Mouse (Mus musculus) frontal cortex, postnatal 14 days (tissue): ENCODE measurements at regions not wholly inside any gene's neighbourhood (a gene's known extent, or its start where the extent isn't known, plus 50 kb on each side); places are given as distances from the start of the nearest gene placed in this dataset.
A peak's percentile ranks its signal among the peaks of the same experiment; 100 is the strongest.
"Not testable (repeated sequence)": the region's sequence is repeated elsewhere in the genome, so short reads cannot be mapped to it uniquely, and the experiment has no call there.

ENCODE experiments used
- DNase-seq, 2 experiments: peaks; one replicate each; pipeline ENCODE4 v3.0.0; 2022; ENCODE audit warnings: low spot score in 2 of 2

DNA sequence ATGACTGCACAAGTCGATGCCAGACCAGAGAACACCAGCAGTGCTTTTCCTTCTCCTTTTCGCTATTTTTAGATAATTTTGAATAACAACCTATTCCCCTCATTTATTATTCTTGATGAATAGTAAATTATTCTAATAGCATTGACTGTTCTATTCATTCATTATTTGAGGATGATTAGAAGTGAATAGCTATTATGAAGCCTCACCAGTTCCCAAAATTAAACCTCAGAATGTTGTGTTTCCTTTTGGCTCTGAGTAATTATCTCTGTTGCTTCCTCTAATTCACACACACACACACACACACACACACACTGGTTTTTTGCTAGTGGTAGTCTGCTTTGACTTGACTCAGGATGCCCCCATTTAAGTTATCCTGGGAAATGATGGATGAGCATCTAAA is 540.7 kb downstream of the Cypt12 start:
- no peak for DNase-seq

DNA sequence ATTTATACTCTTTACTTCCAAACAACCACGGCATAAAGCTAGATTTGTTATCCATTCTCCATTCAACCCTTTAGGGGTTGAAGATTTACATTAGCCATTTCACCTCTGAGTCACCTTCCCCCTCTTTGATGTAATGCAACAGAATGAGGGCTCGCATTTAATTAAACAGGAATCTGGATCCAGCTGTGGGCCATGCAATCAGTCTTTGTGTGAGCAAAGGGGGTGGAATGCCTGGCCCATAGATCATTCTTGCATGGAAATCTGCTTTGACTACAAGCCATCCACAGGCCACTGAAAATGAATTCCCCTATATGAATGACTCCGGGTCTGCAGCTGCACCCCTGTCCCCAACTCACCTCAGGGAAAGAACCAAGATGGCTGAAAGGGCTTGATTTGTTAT is 574.4 kb downstream of the Cypt12 start:
- no peak for DNase-seq

DNA sequence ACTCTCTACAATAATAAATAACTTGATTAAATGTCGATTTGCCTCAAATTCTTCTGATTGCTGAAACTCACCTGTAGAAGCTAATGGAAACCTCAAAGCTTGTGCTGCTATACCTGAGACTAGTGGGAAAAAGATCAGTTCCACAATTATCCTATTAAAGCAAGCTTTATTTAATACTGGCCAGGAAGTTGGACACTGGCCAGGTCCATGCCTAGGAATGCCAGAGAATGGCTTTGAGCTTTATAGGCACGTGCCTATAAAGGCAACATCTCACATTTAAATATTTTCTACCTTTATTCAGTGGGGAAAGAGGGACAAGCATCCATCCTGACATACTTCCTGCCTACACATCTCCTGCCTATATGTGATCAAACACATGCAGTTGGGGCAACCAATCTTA is 575.8 kb downstream of the Cypt12 start:
- DNase-seq, result no peak

GRCm38 (mm10) chr3:18557201-18557600 is 609.0 kb downstream of the Cypt12 start:
- DNase-seq, result no peak

DNA sequence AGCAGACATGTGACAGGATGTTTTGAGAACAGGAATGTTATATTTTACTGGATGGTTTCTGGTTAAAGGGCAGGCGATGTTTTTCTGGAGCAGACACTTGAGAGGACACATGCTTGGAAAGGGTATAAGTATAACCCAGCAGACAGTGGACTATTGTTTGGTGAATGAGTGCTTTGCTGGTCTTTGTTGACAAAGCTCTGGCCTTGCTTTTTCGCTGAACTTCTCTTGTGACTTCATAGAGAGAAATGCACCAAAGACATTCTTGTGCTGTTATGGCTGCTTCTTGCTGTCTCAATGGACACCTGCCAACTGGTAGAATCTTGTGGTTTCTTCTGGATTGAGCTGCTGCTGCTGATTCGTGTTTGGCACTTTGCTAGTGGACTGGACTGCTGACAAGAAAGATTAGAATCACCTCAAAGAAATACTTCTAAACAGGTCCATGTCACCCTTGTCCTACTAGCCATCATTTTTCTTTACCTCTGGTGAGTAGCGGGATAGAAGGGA is 612.1 kb downstream of the Cypt12 start:
- DNase-seq, result no peak

DNA sequence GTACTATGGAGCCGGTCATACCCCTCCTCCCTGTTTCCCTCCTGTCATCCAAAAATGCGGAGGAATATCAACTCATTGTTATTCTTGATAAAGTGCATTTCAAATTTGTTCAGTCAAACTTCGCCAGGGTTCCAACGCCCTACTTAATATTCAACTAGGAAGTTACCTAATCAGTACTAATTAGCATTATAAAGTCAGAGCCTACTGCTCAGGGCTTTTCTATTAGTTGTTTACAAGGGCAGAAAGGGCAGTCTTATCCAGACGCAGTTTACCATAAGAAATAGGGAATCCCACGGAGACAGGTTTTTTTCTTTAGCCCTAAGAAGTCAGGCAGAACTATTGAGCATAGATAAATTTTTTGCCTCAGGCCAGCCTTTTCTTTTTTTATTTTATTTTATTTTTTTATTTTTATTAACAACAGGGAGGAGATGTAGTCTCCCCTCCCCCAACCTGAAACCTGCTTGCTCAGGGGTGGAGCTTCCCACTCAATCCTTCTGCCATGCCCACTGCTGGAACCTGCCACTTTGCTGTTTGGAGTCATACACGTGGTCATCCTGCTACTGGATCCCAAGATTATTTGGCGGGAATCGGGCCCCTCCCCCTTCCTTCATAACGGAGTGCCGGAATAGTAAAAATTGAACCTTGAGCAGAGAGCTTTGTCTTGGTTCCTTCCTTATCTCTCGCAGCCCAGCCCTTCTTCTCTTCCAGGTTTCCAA is 632.9 kb downstream of the Cypt12 start:
- not testable (repeated sequence) for DNase-seq

DNA sequence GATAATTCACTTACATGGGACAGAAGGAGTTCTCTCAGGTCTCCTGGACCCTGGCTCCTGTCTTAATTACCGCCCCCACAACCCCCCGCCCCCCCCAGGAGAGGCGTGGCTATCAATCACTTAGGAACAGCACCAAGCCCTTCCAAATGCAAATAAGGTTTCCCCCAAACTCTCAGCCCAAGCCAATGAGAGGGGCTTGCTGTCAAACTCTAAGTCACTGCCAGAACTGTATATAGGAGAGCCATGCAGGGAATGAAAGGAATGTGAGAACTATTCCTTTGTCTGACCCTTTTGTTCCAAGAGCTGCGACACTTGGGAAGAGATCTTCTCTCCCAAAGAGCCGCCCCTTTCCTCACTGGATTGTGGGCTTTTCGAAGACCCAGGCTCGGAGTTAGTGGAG is 672.4 kb downstream of the Cypt12 start:
- no peak for DNase-seq

DNA sequence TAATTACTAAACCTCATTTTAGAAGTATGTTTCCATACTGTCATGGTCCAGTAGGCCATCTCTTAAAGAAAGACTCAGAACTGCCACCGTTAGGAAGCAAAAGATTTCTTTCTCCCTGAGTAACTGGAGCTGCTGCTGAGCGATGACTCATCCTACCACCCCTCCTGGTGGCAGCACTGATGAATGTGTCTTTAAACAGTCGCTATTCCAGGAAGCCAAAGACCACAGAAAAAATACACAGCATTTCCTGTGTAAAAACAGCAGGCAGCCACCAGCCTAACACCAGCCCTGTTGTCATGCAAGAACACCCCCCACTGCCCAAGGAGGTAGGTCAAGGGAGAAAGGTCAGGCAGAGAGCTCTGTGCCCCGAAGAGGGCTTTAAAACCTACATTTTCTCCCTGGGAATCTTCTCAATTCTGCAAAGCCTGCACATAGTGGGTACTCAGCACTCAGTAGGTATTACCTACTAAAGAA is 675.7 kb downstream of the Cypt12 start:
- DNase-seq, result peak; percentile 40 to 52

GRCm38 (mm10) chr3:18624381-18625145 is 676.4 kb downstream of the Cypt12 start:
- no peak for DNase-seq

DNA sequence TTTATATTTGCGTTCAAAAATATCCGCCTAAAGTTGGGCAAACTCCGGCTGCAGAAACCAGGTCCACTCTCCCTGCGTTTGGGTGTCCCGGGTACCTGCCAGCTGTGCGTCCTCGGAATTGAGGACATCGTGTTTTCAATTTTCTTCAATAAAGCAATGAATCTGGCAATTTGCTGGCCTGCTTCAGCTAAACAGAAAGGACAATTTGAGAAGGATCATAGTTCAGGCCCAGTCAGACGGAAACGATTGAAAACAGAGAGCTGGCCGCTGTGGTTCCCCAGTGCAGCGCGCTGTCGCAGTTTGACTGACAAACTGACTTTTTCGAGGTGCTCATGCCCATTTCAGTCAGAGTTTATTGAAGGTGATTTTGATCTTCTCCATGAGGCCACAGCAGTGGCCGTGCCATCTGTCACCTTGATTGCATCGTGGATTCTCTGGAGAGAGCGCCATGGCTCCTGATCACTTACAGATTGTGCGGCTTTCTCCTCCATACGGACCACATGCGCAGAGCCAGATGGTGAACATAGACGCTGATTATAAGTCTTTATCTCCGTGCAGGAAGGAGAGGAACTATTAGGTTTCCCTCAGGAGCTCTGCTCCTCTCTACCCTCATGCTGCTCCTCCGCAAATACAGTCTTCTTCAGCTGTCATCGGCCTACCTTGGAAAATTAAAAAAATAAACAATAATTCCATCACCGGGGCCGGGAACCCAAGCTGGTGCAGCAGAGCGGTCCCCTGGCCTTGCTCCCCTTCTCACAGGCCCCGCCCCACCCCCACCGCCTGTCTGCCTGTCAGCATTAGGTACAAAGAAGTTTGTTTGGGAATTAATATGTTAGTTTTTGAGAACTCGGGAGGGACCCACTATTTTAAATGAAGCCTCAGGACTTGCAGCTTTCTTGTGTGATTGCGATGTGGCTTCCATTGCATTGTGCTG is 677.5 kb downstream of the Cypt12 start:
- DNase-seq, result peak in 1 of 2 experiments; percentile 13

- no peak for DNase-seq
These were observed 678.2 kb downstream of the Cypt12 start for GRCm38 (mm10) chr3:18626375-18626774.

GRCm38 (mm10) chr3:18626820-18627219 is 678.6 kb downstream of the Cypt12 start:
- no peak for DNase-seq

DNA sequence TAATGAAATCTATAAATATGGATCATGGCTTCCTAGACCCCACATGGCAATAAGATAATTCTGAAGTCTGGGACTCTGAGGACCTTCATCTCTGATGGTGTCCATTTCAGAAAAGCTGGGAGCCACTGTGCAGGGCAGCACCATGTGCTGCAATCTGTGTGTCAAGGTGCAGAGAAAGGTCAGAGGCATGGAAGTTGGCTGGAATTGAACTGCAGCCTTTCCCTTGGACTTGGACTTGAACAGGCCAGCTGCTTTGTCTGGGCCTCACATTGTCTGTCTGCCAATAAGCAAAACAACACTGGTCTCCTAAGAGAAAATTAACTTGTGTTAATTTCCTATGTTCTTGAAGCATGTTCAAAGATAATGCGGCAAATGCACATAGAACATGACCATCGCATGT is 681.0 kb downstream of the Cypt12 start:
- DNase-seq, result no peak

GRCm38 (mm10) chr3:18631601-18632000 is 683.4 kb downstream of the Cypt12 start:
- no peak for DNase-seq

DNA sequence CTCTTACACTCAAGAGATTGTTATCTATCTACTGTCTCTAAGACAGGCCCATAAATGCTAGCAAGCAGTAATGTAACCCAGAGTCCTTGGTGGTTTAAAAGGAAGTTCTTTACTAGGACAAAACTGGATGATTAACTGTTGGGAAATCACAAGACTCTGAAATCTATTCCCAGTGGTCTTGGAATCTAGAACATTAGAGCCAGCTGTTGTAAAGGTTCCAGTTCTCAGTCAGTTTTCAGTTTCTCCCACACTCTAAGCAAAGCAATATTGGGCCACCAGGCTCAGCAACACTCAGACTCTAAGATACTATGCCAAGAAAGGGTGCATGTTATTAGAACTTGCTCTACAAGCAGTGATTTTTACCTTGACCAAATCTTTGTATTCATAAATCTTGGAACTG is 686.6 kb downstream of the Cypt12 start:
- DNase-seq, result no peak

DNA sequence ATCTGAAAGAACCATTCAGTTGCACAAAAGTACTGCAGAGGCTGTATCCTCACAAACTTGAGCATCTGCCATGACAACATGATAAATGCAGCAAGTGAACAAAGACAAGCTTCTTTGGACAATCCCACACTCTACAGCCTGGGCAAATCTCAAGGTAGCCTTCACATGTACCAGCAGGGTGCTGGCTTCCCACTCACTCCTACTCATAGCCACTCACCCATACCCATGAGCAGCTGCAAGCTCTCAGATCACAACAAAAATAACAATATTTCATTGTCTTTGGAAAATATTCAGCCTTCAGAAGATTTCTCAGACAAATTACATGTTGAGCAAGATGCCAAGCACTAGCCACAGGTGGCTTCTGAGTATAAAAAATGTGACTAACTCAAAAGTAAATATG is 689.3 kb downstream of the Cypt12 start:
- no peak for DNase-seq

- no peak for DNase-seq
These were observed 692.1 kb downstream of the Cypt12 start for GRCm38 (mm10) chr3:18640286-18640685.

GRCm38 (mm10) chr3:18641688-18642087 is 693.5 kb downstream of the Cypt12 start:
- DNase-seq, result no peak

GRCm38 (mm10) chr3:18643408-18644035 is 695.3 kb downstream of the Cypt12 start:
- DNase-seq, result peak; percentile 16 to 29

DNA sequence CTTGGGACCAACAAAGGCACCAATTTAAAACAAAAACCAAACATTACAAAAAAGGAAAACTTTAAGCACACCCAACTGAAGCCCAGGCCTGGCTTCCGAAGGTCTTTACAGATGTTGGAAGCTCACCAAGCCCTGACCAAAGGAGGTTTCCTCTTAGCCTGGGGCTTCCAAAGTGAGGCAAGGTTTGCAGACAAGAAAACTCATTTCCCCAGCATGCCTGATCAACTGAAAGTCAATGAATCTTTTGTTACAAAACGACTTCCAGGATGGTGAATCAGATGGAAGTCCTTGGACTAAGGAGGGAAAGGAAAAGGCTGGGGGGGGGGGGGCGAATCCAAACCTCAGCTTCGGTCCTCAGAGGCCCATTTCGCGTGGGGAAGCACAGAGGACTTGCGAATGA is 697.3 kb downstream of the Cypt12 start:
- DNase-seq, result no peak

DNA sequence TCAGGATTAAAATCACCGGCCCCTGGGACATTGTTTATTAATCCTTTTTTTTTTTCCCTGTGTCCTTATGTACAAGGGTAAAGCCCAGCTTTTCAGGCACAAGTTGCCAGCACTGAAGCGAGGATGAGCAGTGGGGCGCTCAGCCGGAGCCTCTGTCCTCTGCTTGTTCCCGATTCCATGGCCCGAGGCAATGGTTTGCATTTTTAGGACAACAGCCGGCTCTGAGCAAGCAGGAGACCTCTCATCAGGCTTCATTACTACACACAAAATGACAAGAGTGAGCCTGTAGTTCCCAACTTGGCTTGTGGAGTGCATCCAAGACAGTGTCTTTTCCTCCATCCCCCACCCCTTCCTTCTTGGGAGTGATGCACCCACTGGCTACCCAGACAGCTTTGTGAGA is 697.7 kb downstream of the Cypt12 start:
- DNase-seq, result no peak
